Mouse (Mus musculus) right cerebral cortex, postnatal 14 days (tissue): ENCODE data around the gene Sema6b.

ENCODE experiments used
- DNase-seq: peaks from one replicate; pipeline ENCODE4 v3.0.0; 2022

Sema6b gene

DNA sequence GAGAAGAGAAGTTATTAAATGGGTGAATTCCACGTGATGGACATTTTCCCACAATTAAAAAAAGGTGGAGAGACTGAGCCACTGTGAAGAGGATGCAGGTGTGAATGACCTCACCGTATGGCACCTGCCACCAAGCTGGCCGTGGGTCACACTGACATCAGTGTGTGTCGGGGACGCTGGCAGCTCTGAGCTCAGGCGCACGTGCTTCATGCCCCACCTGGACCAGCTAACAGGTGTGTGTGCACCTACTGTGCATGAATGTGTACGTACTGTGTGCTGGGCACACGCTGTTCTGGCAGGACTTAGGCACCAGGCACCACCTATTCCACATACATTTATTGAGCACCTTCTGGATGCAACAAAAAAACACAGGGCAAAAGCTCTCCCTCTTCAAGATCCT is 4.4 kb upstream of the Sema6b start:
- DNase-seq: no peak

DNA sequence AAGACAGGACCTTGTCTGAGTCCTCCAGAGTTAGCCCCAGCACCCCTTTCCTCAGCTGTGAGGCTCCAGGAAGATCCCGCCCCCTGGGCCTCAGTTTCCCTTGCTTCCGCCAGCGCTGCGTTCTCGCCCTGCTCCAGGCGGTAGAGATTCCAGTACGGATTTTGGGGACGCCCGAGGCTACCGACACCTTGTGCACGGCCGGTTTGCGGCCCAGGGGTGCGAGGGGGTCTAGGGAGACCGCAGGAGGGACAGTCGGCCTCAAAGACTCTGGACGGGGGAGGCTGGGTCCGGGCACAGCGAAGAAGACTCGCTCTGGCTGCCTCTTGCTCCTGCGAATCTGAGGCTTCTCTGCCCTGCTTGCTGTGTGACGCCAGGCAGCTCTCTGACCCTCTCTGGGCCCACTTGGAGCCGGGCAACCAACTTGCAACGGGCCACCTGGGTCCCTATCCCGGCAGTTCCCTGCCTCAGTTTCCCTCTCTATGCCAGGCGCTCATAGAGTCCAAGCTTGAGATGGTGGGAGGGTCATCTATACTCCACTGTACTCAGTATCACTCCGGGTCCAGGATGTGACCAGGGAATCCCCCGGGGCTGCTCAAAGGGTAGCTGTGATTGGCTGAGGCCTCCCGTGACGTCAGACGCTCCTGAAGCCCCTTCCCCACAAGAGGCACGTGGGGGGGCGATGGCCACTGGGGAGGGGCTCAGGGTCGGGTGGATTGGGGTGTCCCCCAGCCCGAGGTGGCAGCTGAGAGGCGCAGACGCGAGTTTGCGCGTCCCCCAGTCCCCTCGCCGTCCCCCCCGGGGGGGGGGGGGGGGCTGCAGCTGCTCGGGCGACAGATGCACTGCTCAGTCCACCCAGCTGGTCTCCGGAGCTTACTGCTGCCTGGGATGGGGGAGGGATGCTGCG is 1.8 kb upstream of the Sema6b start:
- DNase-seq: peak; percentile 71

DNA sequence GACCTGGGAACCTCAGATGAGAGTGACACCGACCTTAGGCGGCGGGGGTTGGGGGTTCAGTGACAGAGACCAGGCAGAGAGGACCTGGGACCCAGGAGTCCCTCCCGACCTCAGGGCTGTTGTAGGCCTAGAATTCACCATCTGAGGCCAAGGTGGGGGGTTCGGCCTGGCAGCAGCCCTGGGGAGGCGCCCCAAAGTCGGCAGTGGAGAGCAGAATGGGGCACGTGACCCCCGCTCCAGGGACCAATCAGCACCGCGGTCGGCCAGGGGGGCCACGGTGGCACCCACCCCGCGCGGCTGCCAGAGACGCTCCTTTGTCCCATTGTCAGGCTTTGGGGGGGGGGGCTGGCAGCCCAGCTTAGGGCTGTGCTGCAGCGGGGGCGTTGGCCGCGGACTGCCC is 788 bp downstream of the Sema6b start:
- peak; percentile 54 for DNase-seq

DNA sequence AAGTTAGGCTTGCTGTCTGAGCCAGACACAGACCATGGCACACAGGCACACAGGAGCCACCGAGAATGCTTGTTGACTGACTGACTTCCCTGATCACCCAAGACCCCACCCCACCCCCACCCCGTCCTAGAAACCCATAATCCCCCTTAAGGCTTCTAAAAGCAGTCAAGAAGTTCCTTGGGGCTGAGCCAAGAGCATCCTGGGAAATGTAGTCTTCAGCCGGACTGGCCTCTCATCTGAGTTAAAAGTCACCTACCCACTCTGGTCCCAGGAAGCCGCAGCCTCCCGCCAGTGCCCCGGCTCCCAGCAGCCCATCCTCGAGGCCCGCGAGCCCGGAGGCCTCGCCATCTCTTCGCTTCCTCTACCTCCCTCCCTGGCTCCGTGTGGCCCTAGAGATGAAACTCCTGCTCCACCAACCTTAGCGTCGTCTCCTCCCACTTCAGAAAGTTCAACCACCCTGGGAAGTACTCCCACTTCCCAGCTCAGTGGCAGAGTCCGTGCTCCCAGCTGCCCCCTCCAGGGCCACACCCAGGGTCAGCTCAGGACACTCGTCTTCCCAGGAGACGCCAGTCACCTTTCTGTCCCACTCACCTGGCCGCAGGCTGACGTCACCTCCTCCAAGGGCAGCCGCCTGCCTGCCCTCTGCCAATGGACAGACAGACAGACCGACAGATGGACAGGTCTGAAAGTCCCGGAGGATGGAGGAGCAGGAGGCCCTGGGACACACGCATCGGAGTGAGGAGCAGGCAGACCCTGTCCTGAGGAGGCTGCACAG is 2.1 kb downstream of the Sema6b start:
- no peak for DNase-seq

DNA sequence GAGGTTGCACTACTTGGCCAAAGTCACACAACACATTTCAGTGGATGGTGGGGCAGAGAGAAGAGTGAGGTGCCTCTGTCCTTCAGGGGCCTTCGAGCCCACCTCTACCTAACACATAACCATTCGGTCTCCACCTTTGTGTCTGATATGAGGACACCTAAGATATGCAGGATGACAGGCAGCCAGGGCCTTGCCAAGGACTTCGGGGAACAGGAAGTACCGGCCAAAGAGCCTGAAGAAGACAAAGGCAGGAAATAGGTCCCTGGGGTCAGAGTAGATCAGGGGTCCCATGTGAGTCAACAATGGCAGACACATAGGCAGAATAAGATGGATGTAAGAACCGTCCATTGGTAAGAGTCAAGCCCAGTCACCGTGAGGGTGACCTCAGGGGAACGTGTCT is 3.6 kb downstream of the Sema6b start:
- no peak for DNase-seq

DNA sequence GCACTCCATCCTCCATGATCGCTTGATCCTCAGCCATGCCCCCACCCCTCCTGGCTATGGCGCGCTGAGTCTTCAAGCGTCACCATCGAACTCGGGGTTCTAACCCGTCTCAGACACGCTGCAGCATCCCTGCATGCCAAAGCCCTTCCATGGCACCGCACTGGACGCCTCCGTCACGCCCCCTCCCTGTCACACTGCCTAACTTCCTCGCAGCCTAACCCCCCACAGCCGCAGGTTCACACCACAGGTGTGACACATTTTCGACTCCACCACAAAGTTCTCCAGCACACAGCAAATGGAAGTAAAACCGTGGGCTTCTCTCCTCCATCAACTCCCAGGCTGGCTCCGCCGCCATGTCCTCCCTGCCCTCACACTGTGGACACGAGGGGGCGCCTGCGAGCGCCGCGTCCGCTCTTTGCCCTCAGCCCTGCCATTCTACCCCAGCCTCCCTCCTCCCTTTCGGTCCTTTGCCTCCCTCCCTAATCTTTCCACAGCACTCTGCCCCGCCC is 5.6 kb downstream of the Sema6b start:
- peak; percentile 73 for DNase-seq

DNA sequence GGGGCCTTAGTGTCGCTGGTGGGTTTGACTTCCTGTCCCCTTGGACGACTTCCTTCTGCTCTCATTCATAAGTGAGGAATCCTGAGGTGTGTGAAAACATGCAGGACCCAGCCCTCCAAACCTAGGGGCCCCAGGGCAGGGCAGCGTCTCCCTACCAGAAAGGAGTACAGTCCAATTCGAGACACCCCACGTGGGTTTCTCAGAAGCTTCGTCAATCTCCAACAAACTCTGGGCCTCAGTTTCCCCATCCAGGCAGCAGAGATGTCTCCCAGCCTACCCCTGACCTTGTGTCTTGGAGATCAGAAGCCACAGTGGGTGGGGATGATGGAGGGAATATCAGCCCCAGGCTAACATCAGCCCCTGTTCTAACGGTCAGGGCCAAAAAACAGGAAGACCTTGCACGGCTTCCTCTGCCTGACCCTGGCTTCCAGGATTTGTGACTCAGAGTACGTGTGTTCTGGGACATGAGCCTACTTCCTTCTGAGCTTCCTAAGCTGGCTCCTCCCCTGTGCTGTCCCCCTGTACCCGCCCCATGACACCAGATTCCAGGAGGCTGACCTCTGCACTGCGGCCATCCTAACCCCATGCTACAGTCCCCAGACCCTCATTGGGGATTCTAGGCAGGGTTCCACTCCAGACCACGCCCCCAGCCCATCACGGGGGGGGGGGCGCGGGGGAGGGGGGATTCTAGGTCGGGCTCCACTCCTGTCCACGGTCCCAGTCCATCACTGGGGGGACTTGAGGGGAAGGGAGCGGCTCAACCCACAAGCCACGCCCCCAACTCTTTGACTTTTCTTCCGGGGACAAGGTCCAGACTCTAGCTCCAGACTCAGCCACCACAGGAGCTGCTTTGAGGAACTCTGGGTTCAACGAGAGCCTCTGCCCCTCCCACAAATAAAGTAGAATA is 6.4 kb downstream of the Sema6b start:
- no peak for DNase-seq

GRCm38 (mm10) chr17:56132661-56133060 is 7.5 kb downstream of the Sema6b start:
- DNase-seq: no peak

- DNase-seq: peak; percentile 76
Observed at GRCm38 (mm10) chr17:56131814-56132213, 8.3 kb downstream of the Sema6b start.

- DNase-seq: no peak
Observed at GRCm38 (mm10) chr17:56131136-56131535, 9.0 kb downstream of the Sema6b start.

DNA sequence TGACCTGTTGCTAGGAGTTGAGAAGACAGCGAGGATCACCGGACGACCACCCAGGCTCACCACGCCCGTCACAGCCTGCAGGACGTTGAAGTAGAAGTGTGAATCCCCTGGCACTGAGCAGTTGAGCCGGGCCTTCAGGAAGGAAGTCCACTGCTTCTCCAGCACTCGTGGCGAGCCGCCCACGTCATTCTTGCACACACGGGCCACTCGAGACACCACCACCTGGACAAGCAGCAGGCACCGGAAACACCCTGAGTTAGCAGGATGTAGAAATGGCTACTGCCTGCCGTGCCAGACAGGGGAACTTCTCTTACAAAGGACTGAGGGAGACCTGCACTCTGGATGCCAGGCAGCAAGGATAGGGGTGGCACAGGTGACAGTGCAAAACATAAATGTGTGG is 11.9 kb downstream of the Sema6b start:
- DNase-seq: no peak

DNA sequence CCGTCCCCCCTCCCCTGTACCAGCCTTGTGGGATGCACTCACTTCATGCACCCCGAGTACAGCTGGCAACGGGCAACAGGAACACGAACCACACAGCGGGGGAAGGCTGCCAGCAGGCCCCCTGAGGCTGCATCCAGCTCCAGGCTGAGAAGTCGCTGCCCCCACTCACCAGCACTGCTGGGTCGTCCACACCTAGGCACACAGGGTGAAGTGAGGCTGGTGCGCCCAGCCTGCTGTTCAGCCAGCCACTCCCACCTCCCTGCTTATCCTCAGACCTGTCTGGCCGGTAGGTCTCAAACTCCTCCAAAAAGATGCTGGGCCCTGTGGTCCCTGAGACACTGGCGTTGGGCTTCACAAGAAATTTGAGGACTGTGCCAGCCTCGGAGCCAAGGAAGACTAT is 14.0 kb downstream of the Sema6b start:
- no peak for DNase-seq

- no peak for DNase-seq
Observed at GRCm38 (mm10) chr17:56125276-56125630, 14.9 kb downstream of the Sema6b start.

DNA sequence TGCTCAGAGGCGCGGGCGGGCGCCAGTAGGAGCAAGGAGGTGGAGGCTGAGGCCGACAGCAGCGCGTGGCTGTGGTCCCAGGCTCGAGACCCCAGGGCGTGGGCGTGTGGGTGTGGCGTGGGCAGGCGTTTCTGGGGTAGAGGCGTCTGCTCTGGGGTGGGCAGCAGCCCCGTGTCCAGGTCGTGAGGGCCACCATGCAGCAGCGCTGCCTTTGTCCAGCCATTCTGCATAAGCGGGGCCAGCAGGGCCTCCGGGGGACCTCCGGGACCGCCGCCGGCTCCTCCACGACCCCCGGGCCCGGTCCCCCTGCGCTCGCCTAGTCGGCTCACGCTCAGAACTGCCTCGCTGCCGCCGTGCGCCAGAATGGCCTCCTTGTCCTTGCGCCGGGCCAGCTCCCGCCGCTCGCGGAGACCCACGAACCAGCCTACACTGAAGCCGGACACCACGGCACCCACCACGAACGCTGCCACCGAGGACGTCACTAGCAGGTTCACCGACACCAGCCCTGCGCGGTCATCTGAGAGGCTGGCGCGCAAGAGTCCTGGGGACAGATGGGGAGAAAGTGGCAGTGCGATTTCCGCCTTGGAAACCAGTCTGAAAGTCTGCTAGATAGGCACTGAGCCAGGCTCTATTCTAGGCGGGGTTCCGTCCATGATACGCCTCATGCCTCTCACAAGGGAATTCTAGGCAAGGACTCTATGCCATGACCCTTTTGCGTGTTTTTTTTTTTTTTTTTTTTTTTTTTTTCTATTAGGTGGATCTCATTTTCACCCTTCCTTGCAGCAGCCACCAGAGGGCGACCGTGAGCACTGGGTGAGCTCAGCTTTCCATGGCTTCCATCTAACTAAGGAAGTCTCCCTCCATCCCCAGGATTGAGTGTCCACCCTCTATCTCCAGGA is 15.5 kb downstream of the Sema6b start:
- peak; percentile 71 for DNase-seq

DNA sequence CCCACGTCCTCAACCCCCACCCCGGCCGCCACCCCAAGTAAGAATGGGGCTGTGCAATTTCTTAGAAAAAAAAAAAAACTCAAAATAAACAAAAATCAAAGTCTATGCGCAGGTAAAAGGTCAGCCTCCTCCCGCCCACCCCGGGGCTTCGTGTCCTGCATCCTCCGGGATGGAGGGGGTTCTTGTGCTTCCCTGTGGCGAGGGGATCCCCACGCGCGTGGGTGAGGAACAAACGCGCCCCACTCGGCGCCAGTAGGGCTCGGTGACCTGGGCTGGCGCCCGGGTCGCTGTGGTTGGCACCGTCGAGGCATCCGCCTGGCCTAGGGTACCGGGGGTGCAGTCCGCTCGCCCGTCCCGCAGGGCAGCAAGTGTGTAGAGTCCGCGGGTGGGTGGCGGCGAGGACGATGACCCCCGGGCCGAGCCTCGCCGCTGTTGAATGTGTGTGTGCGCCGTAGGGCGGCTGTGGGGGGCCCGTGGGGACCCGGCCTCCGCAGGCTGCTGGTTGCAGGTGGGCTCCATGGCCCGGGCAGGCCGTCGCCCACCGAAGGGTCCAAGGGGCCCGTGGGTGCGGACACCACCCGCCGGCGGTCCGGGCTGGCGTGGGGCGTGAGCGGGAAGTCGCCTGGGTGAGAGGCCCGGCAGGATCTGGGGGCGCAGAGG is 16.3 kb downstream of the Sema6b start:
- DNase-seq: no peak

GRCm38 (mm10) chr17:56123161-56123560 is 17.0 kb downstream of the Sema6b start:
- no peak for DNase-seq

- DNase-seq: no peak
Observed at GRCm38 (mm10) chr17:56121826-56122225, 18.3 kb downstream of the Sema6b start, which contains the start of gene Lrg1. Lrg1 (minus strand) TSS chr17:56122001.

GRCm38 (mm10) chr17:56119981-56120880 is 19.9 kb downstream of the Sema6b start:
- no peak for DNase-seq

DNA sequence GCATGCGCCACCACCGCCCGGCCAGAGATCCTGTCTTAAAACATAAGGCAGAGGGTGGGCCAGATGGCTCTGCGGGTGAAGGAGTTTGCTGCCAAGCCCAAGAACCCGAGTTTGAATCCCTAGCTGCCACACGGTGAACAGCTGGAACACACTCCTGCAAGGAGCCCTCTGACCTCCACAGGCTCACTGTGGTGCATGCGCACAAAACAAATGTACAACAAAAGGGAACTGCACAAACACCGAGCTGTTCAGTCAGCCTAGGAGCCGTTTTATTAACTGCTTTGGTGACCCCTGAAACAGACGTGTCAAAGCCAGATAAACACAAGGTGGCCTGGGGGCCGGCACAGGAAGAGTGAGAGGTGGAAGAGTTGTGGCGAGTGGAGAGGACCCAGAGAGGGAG is 20.7 kb downstream of the Sema6b start:
- no peak for DNase-seq

- peak; percentile 67 for DNase-seq
Observed at GRCm38 (mm10) chr17:56117251-56117710, 22.9 kb downstream of the Sema6b start, which contains the start of gene Plin5. Plin5 (minus strand) TSS chr17:56117596.
